Mouse (Mus musculus): ENCODE measurements around the gene Grid1. TPM values are rescaled to one million over a fixed set of nuclear protein-coding genes. Genes with fewer than 3 reads are reported as not detected.

Grid1 gene
- polyA plus RNA-seq, 1 experiment from 2014 or later: 0.36 TPM

GRCm38 (mm10) chr14:34844166-34844565, 24.3 kb downstream of the Grid1 start:
- Histone ChIP-seq H3K27me3 (ENCODE audit: control insufficient read depth, insufficient read depth, low read length) (no peaks in the 10 kb centered on the region), H3K9ac (ENCODE audit: low read length) (no peak overlapping the region), H3K9me3 (ENCODE audit: control insufficient read depth, low read length) (no peaks in the 10 kb centered on the region), H3K4me3 (ENCODE audit: low read depth, low read length) (no peak overlapping the region), H3K4me2 (ENCODE audit: low read depth, low read length, severe bottlenecking) (no peak overlapping the region), H3K36me3 (ENCODE audit: control insufficient read depth, insufficient read depth, low read length) (no peaks in the 10 kb centered on the region), H3K4me1 (replicated peaks; ENCODE audit: control insufficient read depth, insufficient read depth, low read length) (0 out of 2 replicates have a peak, but pooled peaks cover 2% of the 10 kb centered on the region), H3K27ac (ENCODE audit: low read depth, low read length) (no peak overlapping the region)
- 85% methylated on average over 3 of the region's 3 CpGs for WGBS
- ATAC-seq (replicated peaks; ENCODE audit: low FRiP score) (no peak), DNase-seq (ENCODE audit: low spot score) (no peak)

DNA sequence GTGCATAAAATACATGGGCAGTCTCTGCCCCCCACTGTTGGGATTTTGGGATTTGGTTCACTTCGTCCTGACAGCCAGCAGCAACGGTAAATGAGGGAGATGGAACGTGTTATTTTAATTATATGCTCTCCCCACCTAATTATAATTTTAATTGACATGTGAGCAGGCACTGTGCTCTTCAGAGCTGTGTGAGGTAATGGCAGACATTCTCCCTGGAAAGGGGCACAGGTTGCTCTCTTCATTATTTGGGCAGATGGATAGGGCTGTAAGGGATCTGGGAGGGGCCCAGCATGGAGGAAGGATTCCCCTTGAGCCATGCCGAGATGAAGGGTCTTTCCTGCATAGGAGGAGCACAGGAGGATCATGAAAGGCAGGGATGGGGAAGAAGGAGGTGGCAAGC, 26.9 kb downstream of the Grid1 start:
- no peak overlapping the region for H3K27ac ChIP-seq (ENCODE audit: low read depth, low read length)
- 43% methylated on average over 4 of the region's 4 CpGs for WGBS
- H3K27me3 ChIP-seq (ENCODE audit: control insufficient read depth, insufficient read depth, low read length): no peaks in the 10 kb centered on the region
- ATAC-seq (replicated peaks; ENCODE audit: low FRiP score) (peak; percentile 70), DNase-seq (ENCODE audit: low spot score) (no peak)
- H3K9me3 ChIP-seq (ENCODE audit: control insufficient read depth, low read length): no peaks in the 10 kb centered on the region
- no peaks in the 10 kb centered on the region for H3K36me3 ChIP-seq (ENCODE audit: control insufficient read depth, insufficient read depth, low read length)
- no peak overlapping the region for H3K4me2 ChIP-seq (ENCODE audit: low read depth, low read length, severe bottlenecking)
- no peak overlapping the region for H3K9ac ChIP-seq (ENCODE audit: low read length)
- no peak overlapping the region for H3K4me3 ChIP-seq (ENCODE audit: low read depth, low read length)
- H3K4me1 ChIP-seq (replicated peaks; ENCODE audit: control insufficient read depth, insufficient read depth, low read length): 0 out of 2 replicates have a peak, but pooled peaks cover 2% of the 10 kb centered on the region

- Histone ChIP-seq H3K27ac (ENCODE audit: low read depth, low read length) (no peak overlapping the region), H3K27me3 (ENCODE audit: control insufficient read depth, insufficient read depth, low read length) (no peaks in the 10 kb centered on the region), H3K4me1 (replicated peaks; ENCODE audit: control insufficient read depth, insufficient read depth, low read length) (0 out of 2 replicates have a peak, but pooled peaks cover 2% of the 10 kb centered on the region), H3K36me3 (ENCODE audit: control insufficient read depth, insufficient read depth, low read length) (no peaks in the 10 kb centered on the region), H3K4me2 (ENCODE audit: low read depth, low read length, severe bottlenecking) (no peak overlapping the region), H3K9ac (ENCODE audit: low read length) (no peak overlapping the region), H3K9me3 (ENCODE audit: control insufficient read depth, low read length) (no peaks in the 10 kb centered on the region), H3K4me3 (ENCODE audit: low read depth, low read length) (no peak overlapping the region)
- no peak for ATAC-seq (replicated peaks; ENCODE audit: low FRiP score)
- WGBS: 94% methylated on average over 5 of the region's 5 CpGs
- DNase-seq (ENCODE audit: low spot score): no peak
Measured at GRCm38 (mm10) chr14:34847625-34848024, 27.7 kb downstream of the Grid1 start.

DNA sequence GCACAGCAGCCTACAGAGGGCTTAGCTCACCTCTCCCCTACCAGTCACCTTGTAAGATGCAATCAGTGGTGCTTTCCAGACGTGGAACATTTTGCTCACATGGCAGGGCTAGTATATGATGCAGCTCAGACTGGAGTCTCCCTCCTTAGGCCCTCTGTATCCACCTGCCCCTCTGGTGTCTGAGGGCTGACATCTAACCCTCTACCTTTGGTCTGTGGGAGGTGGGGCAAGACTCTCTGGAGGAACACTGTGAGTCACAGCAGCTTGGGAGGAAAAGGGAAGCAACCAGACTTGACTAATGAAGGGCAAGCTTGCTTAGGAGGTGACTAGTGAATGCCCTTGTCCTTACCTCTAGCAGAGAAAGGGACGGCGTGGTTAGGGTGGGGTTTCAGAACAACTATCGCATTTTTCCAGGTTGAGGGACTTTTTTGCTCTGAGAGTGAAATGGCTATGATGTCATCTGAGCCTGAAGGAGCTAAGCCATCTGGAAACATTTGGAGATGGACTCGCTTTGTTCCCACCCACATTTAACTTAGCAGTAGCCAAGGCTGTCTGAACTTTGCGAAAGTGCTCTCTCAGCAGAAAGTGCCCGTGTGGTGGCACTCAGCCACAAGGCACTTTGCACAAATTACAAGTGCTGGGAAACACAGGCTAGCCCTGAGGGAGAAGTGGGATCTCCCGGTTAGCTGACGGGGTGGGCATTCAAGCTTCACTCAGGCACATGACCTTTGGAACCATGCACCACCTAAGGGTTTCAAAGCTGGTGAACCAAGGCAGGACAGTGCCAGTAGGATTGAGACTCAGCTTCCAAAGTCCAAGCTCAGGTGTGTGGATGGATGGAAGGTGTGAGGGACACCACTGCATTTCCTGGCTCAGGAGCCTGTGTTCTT, 41.2 kb downstream of the Grid1 start:
- 80% methylated on average over 9 of the region's 9 CpGs for WGBS
- Histone ChIP-seq H3K4me2 (ENCODE audit: low read depth, low read length, severe bottlenecking) (no peak overlapping the region), H3K27ac (ENCODE audit: low read depth, low read length) (no peak overlapping the region), H3K9me3 (ENCODE audit: control insufficient read depth, low read length) (no peaks in the 10 kb centered on the region), H3K36me3 (ENCODE audit: control insufficient read depth, insufficient read depth, low read length) (no peaks in the 10 kb centered on the region), H3K4me3 (ENCODE audit: low read depth, low read length) (no peak overlapping the region), H3K9ac (ENCODE audit: low read length) (no peak overlapping the region), H3K27me3 (ENCODE audit: control insufficient read depth, insufficient read depth, low read length) (no peaks in the 10 kb centered on the region), H3K4me1 (replicated peaks; ENCODE audit: control insufficient read depth, insufficient read depth, low read length) (no peaks in the 10 kb centered on the region)
- no peak; the same call in 1 of the 2 replicates for ATAC-seq (replicated peaks; ENCODE audit: low FRiP score)
- no peak for DNase-seq (ENCODE audit: low spot score)

- DNase-seq (ENCODE audit: low spot score) (peak; percentile 82), ATAC-seq (replicated peaks; ENCODE audit: low FRiP score) (no peak)
- Histone ChIP-seq H3K4me2 (ENCODE audit: low read depth, low read length, severe bottlenecking) (no peak overlapping the region), H3K4me1 (replicated peaks; ENCODE audit: control insufficient read depth, insufficient read depth, low read length) (no peaks in the 10 kb centered on the region), H3K9ac (ENCODE audit: low read length) (no peak overlapping the region), H3K4me3 (ENCODE audit: low read depth, low read length) (no peak overlapping the region), H3K27me3 (ENCODE audit: control insufficient read depth, insufficient read depth, low read length) (no peaks in the 10 kb centered on the region), H3K27ac (ENCODE audit: low read depth, low read length) (no peak overlapping the region), H3K9me3 (ENCODE audit: control insufficient read depth, low read length) (no peaks in the 10 kb centered on the region), H3K36me3 (ENCODE audit: control insufficient read depth, insufficient read depth, low read length) (no peaks in the 10 kb centered on the region)
- 23% methylated on average over 5 of the region's 5 CpGs for WGBS
Measured at GRCm38 (mm10) chr14:34867266-34867665, 47.4 kb downstream of the Grid1 start.

DNA sequence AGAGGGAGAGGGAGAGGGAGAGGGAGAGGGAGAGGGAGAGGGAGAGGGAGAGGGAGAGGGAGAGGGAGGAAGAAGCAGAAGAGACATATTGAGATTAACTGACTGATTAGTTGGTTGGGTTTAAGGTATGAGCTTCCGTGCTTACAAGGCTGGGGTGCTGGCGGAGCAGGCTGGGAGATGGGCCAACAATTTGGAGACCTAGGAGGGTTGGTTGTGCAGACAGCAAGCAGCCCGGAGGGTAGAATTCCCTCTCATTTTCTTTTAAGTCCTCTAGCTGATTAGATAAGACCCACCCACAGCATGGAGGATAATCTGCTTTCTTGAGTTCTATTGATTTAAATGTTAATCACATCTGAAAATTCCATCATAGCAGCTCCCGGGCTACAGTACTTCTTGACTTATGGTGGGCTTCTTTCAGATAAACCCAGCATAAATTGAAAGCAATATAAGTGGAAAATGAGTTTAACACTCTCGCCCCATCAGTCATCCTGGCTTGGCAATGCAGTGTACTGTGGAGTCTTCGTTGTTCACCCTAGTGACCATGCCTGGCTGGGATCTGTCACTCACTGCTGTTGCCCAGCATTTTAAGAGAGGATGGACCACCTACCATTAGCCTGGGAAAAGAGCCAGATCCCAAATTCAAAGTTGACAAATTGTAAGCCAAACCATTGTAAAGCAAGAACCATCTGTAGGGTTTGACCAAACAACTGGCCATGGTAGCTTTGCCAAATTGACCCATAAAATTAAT, 48.8 kb downstream of the Grid1 start:
- H3K4me3 ChIP-seq (ENCODE audit: low read depth, low read length): no peak overlapping the region
- no peak overlapping the region for H3K4me2 ChIP-seq (ENCODE audit: low read depth, low read length, severe bottlenecking)
- no peaks in the 10 kb centered on the region for H3K27me3 ChIP-seq (ENCODE audit: control insufficient read depth, insufficient read depth, low read length)
- H3K36me3 ChIP-seq (ENCODE audit: control insufficient read depth, insufficient read depth, low read length): no peaks in the 10 kb centered on the region
- DNase-seq (ENCODE audit: low spot score): peak; percentile 28
- 88% methylated on average over 6 of the region's 6 CpGs for WGBS
- H3K9me3 ChIP-seq (ENCODE audit: control insufficient read depth, low read length): no peaks in the 10 kb centered on the region
- H3K9ac ChIP-seq (ENCODE audit: low read length): no peak overlapping the region
- H3K4me1 ChIP-seq (replicated peaks; ENCODE audit: control insufficient read depth, insufficient read depth, low read length): no peaks in the 10 kb centered on the region
- no peak overlapping the region for H3K27ac ChIP-seq (ENCODE audit: low read depth, low read length)
- ATAC-seq (replicated peaks; ENCODE audit: low FRiP score): no peak

GRCm38 (mm10) chr14:34879996-34880395, 60.1 kb downstream of the Grid1 start:
- 50% methylated on average over 6 of the region's 6 CpGs for WGBS
- ATAC-seq (replicated peaks; ENCODE audit: low FRiP score) (no peak), DNase-seq (ENCODE audit: low spot score) (no peak)
- Histone ChIP-seq H3K9me3 (ENCODE audit: control insufficient read depth, low read length) (no peaks in the 10 kb centered on the region), H3K36me3 (ENCODE audit: control insufficient read depth, insufficient read depth, low read length) (no peaks in the 10 kb centered on the region), H3K4me1 (replicated peaks; ENCODE audit: control insufficient read depth, insufficient read depth, low read length) (no peaks in the 10 kb centered on the region), H3K27ac (ENCODE audit: low read depth, low read length) (no peak overlapping the region), H3K4me3 (ENCODE audit: low read depth, low read length) (no peak overlapping the region), H3K4me2 (ENCODE audit: low read depth, low read length, severe bottlenecking) (no peak overlapping the region), H3K27me3 (ENCODE audit: control insufficient read depth, insufficient read depth, low read length) (no peaks in the 10 kb centered on the region), H3K9ac (ENCODE audit: low read length) (no peak overlapping the region)

DNA sequence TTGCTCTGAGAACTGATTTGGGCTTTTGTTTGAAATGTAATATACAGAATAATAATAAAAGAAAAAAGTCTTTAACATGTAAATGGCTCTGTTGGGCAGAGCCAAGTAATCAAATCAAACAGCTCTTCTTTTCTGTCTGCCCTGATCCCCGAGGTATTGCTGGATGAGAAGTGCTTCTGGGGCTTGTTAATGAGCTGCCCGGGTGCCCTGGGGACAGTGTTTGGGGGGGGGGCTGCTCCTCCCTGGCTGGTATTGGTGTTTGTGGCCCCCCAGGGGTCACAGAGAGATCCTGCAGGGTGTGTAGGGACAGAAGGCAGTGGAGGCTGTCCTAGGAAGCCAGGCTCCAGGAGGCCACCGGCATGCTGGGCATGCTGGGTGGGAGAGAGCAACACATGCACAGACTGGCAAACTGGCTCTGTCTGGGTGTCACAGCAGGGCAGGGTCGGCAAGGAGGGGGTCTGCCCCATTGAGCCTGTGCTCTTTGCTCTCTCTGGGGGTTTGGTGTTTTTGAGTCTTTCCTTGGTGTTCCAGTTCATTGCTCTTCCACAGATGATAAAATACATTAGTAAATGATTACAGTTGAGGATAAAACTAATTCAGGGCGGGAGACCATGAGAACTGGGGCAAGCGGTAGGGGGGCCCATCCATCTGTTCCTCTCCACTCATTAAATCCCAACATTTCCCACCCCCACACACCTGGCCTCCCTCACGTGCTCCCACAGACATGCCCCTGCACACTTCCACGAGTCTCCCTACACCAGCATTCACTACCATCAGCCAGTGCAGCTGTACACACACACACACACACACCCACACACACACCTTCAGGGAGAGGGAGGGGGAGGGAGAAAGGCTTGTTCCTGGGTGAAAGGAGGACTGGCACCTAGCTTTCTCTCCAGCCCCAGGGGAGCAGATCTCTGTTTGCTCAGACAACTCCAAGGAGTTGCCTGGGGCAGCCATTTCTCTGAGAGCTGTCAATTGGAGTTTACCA, 60.8 kb downstream of the Grid1 start:
- Histone ChIP-seq H3K36me3 (ENCODE audit: control insufficient read depth, insufficient read depth, low read length) (no peaks in the 10 kb centered on the region), H3K4me3 (ENCODE audit: low read depth, low read length) (no peak overlapping the region), H3K27ac (ENCODE audit: low read depth, low read length) (no peak overlapping the region), H3K4me1 (replicated peaks; ENCODE audit: control insufficient read depth, insufficient read depth, low read length) (no peaks in the 10 kb centered on the region), H3K27me3 (ENCODE audit: control insufficient read depth, insufficient read depth, low read length) (no peaks in the 10 kb centered on the region), H3K9me3 (ENCODE audit: control insufficient read depth, low read length) (no peaks in the 10 kb centered on the region), H3K9ac (ENCODE audit: low read length) (no peak overlapping the region), H3K4me2 (ENCODE audit: low read depth, low read length, severe bottlenecking) (no peak overlapping the region)
- no peak for DNase-seq (ENCODE audit: low spot score)
- WGBS: 28% methylated on average over 8 of the region's 8 CpGs
- peak; percentile 42 for ATAC-seq (replicated peaks; ENCODE audit: low FRiP score)
